Mouse (Mus musculus): ENCODE data around the gene Dbndd2.

- TF ChIP-seq CTCF (IDR thresholded peaks at IDR 0.05; ENCODE audit: low read depth): no peak
- TF ChIP-seq EP300 (IDR thresholded peaks at IDR 0.05; ENCODE audit: low read depth): no peak
Measured at GRCm38 (mm10) chr2:164510621-164511190, 24.8 kb downstream of the Dbndd2 start.

Measured in liver, embryonic 14.5 days (tissue).